13 mouse cellular contexts compared by ENCODE assay signal in the genomic region with DNA sequence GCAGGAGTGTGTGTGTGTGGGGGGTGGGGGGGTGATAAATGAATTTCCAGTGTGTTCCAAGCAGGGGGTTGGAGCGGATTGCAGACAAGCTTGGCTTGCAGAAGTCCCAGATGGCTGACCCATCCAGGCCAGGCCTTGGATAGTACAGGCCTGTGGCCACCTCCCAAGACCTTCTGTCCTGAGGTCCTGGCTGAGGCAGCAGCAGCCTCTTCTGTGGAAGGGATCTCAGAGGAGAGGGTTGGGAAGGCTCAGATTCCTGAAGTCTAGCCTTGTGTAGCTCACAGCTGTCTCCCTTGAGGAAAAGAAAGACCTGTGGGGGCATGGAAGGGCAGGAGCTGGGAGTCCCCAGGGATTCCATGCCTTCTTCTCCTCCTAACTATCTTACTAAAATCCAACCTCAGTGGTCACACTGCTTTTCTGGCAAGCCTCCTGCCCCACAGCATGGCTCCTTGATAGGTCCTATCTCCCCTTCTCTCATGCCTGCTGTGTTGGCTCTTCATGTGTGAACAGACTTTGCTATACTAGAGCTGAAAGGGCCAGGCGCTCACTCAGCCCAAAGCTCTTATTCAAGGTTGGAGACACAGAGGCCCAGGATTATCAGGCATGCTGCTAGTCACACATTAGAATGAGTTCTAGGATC. TPM values are rescaled to one million over a fixed set of nuclear protein-coding genes. Genes with fewer than 3 reads are reported as not detected.
DNase-seq lines count a peak whose midpoint lies in the region; ATAC-seq lines count a peak whose summit lies in the region.
"Had no signal": no experiment of that assay in that cellular context is flagged by ENCODE, and none has a peak within 500 bp of the region (broad histone marks: within the 10 kb centered on the region; RNA-seq: fewer than 3 reads in every experiment).

No protein-coding gene starts in this region.

- intact Hi-C loops in left cerebral cortex, postnatal 36 days (cut with DNase I), result no loop called here

- ATAC-seq in forebrain, embryonic 15.5 days (replicated peaks), result no peak
- ATAC-seq: hindbrain, postnatal 0 days; liver, embryonic 12.5 days had no signal

- H3K27me3 ChIP-seq in forebrain, embryonic 10.5 days (ENCODE audit: poor library complexity, severe bottlenecking), result peaks cover 21% of the 10 kb centered on the region
- H3K27me3 ChIP-seq in forebrain, embryonic 15.5 days, result no peaks in the 10 kb centered on the region

- H3K9me3 ChIP-seq in forebrain, embryonic 10.5 days, result no peaks in the 10 kb centered on the region
- no peaks in the 10 kb centered on the region for H3K9me3 ChIP-seq in forebrain, embryonic 15.5 days
- H3K9me3 ChIP-seq: liver, embryonic 12.5 days; megakaryocyte, embryonic 14.5 days had no signal

- H3K36me3 ChIP-seq in forebrain, embryonic 10.5 days (replicated peaks), result no peaks in the 10 kb centered on the region
- no peaks in the 10 kb centered on the region for H3K36me3 ChIP-seq in forebrain, embryonic 15.5 days
- H3K36me3 ChIP-seq: liver, embryonic 12.5 days had no signal

- no peak overlapping the region for H3K4me2 ChIP-seq in forebrain, embryonic 15.5 days (replicated peaks)
- H3K4me2 ChIP-seq: liver, embryonic 12.5 days had no signal

- peaks cover 19% of the 10 kb centered on the region for H3K4me1 ChIP-seq in forebrain, embryonic 10.5 days
- peaks cover 4% of the 10 kb centered on the region; the same call in 1 of the 2 replicates for H3K4me1 ChIP-seq in forebrain, embryonic 15.5 days
- H3K4me1 ChIP-seq: liver, embryonic 12.5 days had no signal

- 90% methylated on average over 2 of the region's 2 CpGs for WGBS in forebrain, embryonic 10.5 days
- WGBS in forebrain, embryonic 15.5 days, result 92% methylated on average over 2 of the region's 2 CpGs

- no peak for DNase-seq in forebrain, embryonic 10.5 days (ENCODE audit: extremely low spot score, low spot score)
- peak; percentile 49 for DNase-seq in urinary bladder, postnatal 14 days (ENCODE audit: low spot score)
- DNase-seq in urinary bladder, adult 2 months (ENCODE audit: low spot score), result no peak
- peak; percentile 52 for DNase-seq in heart, adult 8-10 months (ENCODE audit: low spot score)
- DNase-seq in thymus, postnatal 36 days, result no peak
- no peak for DNase-seq in left cerebral cortex, postnatal 36 days (ENCODE audit: low spot score in 2 of 2)
- DNase-seq in layer of hippocampus, postnatal 36 days, result no peak

- no peak overlapping the region for H3K9ac ChIP-seq in forebrain, embryonic 15.5 days (replicated peaks)
- H3K9ac ChIP-seq: liver, embryonic 12.5 days had no signal

- H3K4me3 ChIP-seq in forebrain, embryonic 10.5 days, result no peak overlapping the region
- H3K4me3 ChIP-seq in forebrain, embryonic 15.5 days, result no peak overlapping the region
- H3K4me3 ChIP-seq: left cerebral cortex, adult 2 months; liver, embryonic 12.5 days; megakaryocyte, embryonic 14.5 days had no signal

- 0 out of 2 replicates have a peak overlapping the region, but pooled peaks have one; percentile 20 for H3K27ac ChIP-seq in forebrain, embryonic 10.5 days
- no peak overlapping the region for H3K27ac ChIP-seq in forebrain, embryonic 15.5 days (replicated peaks)
- H3K27ac ChIP-seq: hindbrain, postnatal 0 days; left cerebral cortex, adult 2 months; liver, embryonic 12.5 days had no signal

RNA-seq across cellular contexts. Expression of gene Cilp, which starts 3.3 kb away (rescaled TPM):
- 0.14 TPM in 1 of 2 replicates, not detected in the other for polyA plus RNA-seq in forebrain, embryonic 10.5 days (2016; fragmentation: Nextera tagmentation; extraction: Ambion mirVana)
- polyA plus RNA-seq in forebrain, embryonic 15.5 days (2015; fragmentation: Nextera tagmentation; extraction: Ambion mirVana), result 0.42 and 0.55 TPM in 2 replicates
- 1.5 and 4.2 TPM in 2 replicates for polyA plus RNA-seq in urinary bladder, adult 2 months (2012; rRNA removed)
- 1 to 10 TPM; 1.5 to 2.8 (median 2.4) TPM for total RNA-seq in heart, adult 8-10 months (2022)
- not detected for total RNA-seq in left cerebral cortex, postnatal 36 days (2021)
- total RNA-seq in layer of hippocampus, postnatal 36 days (2021), result not detected
- total RNA-seq: granulocyte monocyte progenitor cell, adult 5-6 weeks had no signal

RNA-seq across cellular contexts. Expression of gene Clpx, which starts 32.3 kb away (rescaled TPM):
- polyA plus RNA-seq in forebrain, embryonic 10.5 days (2016; fragmentation: Nextera tagmentation; extraction: Ambion mirVana), result 42.6 and 46.7 TPM in 2 replicates
- 45.7 and 47.3 TPM in 2 replicates for polyA plus RNA-seq in forebrain, embryonic 15.5 days (2015; fragmentation: Nextera tagmentation; extraction: Ambion mirVana)
- 23.9 and 25.2 TPM in 2 replicates for polyA plus RNA-seq in urinary bladder, adult 2 months (2012; rRNA removed)
- 100 to 1,000 TPM in 2 of 4 experiments, 10 to 100 TPM in 2; 82.7 to 113 (median 100) TPM for total RNA-seq in heart, adult 8-10 months (2022)
- 10 to 100 TPM; 27.0 to 33.2 TPM for total RNA-seq in left cerebral cortex, postnatal 36 days (2021)
- 10 to 100 TPM; 31.8 to 32.2 TPM for total RNA-seq in layer of hippocampus, postnatal 36 days (2021)

Comparison
In these comparisons a context has a peak if more than half of its experiments do, and no peak if none do; other contexts are left out.
1. DNase-seq: peak in urinary bladder, postnatal 14 days (single experiment) and heart, adult 8-10 months (single experiment); none in forebrain, embryonic 10.5 days (single experiment), urinary bladder, adult 2 months (single experiment), thymus, postnatal 36 days (0 of 2), left cerebral cortex, postnatal 36 days (0 of 2) and layer of hippocampus, postnatal 36 days (0 of 2).